Mouse (Mus musculus) thymus, adult 2 months (tissue): ENCODE data around the gene Cbx8.

ENCODE experiments used
- CTCF ChIP-seq: fragments of 200-500 bp; IDR thresholded peaks from 2 replicates; pipeline ENCODE4 v1.5.1; 2012; ENCODE audit warnings: mild to moderate bottlenecking, control low read depth, low read length, moderate library complexity, borderline replicate concordance; ENCODE audit not compliant: control insufficient read depth, poor library complexity, insufficient read depth; ENCODE audit errors: extremely low read depth
- POLR2A ChIP-seq: fragments of 200-500 bp; IDR thresholded peaks from 2 replicates; pipeline ENCODE4 v1.6.1; 2012; ENCODE audit warnings: mild to moderate bottlenecking, low read length, control low read depth, moderate library complexity; ENCODE audit not compliant: control insufficient read depth, poor library complexity, insufficient read depth; ENCODE audit errors: extremely low read depth

DNA sequence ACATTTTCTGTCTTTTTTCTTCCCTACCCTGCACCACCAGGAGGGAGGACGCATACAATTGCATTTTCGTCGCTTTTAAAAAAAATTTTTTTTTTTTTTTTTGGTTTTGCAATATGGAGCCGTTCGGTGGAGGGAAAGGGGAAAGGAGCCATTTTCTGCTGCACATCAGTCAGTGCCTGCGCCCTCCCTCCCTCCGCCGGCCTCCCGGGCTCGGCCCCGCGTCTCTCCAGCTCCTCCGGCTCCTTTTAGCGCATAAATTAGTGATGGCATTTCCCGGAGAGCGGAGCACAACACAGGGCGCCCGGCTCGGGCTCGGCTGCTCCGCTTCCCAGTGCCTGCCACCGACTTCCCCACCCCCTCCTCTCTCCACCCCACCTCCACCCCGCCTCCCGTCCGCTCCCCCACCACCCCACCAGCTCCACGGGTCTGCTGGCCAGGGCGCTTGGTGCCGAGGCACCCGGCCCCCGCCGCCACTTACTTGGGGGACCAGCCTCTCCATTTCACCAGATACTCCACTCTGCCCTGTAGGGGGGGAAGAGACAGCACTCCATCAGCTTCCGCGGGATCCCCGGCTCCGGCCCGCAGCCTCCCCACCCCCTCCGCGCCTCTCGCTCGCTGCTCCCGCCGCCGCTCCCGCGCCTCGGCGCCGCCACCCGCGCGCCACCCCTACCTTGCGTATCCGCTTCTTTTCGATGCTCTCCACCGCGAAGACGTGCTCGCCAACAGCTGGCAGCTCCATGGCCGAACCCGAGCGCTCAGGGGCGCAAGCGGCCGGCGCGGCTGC is 44.7 kb upstream of the Cbx8 start:
- no peak for TF ChIP-seq CTCF
- no peak for TF ChIP-seq POLR2A
